Mouse (Mus musculus) c-Kit-positive CD71-positive TER-119-negative erythroid progenitor cells, embryonic 14.5 days (primary cell): ENCODE measurements around the gene Usp32.

Source experiments
- DNase-seq: peaks from one replicate; pipeline ENCODE4 v3.0.0-alpha.2; 2013; ENCODE audit warnings: low read depth

Gene Usp32

DNA sequence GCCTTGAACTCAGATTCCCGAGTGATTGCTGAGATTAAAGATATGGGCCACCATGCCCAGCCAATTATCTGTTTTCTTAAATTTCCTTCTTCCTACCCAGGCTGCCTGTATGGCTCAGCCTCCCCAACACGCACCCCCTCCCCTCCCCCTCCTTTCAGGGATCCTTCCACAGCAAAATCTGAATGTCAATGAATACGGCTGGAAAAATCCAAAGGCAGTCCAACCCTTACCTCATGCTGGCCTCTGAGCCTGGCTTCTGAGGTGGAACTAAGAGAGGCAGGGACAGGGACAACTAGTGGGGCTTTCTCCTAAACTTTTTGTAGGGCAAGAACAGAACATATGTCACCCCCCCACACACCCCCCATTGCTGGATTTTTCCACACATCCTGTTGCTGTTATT is 191.8 kb downstream of the Usp32 start:
- DNase-seq: no peak

DNA sequence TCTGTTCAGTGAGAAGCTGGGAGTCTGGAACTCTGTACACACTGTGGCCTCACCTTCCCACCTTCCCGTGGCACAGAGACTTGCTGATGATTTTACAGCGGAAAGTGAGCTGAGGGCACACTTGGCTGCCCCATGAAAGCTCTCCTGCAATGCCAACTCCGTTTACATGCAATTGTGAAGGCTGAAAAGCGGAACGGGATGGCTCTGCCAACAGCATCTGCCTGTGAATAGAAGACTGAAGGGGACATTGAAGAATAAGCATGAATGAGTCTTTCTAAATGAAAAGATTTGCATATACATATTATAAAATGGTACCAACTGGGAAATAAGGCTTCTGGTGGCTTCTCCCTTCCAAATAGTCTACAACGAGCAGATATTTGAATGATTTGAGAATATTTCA is 192.8 kb downstream of the Usp32 start:
- no peak for DNase-seq

DNA sequence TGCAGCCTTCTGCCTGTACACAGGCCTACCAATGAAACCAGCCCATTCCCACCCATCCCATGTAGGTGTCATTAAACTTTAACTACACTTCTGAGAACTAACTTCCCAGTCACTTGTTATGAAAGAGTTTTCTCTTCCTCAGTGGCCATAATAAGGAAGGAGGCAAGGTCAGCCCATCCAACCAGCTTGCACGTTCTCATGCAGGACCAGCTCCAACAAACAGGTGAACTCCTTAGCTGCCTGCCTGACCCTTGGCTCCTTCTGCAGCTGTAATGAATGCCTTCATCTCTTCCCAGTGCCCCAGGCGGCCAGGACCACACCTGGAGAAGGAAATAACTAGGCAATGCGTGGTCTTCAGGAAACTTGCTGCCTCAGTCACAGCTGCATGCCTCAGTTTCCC is 194.1 kb downstream of the Usp32 start:
- no peak for DNase-seq

DNA sequence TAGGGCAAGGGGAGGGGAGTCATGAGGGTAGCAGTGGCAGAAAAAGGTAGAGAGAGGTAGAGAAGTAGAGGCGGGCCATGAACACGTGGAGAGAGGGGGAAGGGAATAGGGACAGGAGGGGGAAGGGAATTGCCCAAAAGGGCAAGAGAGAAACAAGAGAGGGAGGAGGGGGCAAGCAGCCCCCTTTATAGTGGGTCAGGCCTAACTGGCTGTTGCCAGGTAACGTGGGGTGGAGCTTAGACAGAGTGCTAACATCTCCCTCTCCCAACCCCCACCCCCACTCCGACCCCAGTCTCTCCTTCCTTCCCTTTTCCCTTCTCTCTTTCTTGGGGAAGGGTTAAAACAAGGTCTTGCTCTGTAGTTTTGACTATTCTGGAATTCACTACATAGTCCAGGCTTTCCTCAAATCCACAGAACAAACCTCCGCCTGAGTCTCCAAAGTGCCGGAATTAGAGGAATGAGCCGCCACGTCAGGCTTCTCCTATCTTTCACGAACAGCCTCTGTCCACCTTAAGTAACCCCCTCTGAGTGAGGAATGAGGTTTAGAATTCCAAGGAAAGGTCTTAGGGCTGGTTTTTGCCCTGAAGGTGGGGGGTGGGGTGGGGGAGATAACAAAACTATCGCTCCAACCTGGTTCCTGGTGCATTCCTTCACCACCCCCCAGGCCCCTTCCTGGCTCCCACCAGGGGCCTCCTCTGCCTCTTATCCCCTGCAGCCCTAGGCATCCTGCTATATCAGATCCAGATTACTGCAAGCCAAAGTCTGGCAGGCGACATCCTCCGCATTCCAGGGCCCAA is 195.1 kb downstream of the Usp32 start:
- no peak for DNase-seq

DNA sequence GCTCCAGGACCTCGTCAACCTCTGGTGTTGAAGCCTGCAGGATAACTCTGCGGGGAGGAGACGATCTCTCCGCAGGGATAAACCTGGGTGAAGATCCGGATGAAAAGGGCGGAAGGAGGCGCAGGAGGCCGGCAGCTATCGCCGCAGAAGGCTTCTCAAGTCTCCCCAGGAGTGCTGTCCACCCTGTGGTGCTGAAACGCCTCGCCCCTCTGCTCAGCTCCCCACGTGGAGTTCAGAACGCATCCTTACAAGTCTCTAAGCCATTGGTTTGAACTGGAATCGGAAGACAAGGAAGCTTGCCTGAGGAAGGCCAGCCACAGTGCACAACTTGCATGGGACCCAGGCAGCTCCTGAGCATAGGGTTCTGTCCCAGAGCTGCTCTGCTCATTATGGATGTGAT is 196.0 kb downstream of the Usp32 start:
- peak; percentile 49 for DNase-seq

DNA sequence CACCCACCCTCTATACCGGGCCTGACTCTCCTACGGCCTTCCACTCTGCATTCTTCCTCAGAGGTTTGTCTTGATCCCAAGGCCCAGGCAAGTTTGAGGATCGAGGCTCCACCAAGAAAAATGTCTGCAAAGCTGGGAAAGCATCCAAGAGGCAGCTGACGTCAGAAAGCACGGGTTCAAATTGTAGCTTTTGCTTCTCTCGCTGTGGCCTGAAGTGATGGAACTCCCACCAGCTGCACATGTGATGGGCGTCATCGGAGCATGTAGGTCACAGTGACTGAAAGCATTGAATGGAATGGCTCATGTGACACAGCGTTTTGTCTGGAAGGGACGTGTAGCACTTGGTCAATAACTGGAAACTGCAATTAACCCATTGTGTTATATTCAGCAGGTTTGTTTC is 199.8 kb downstream of the Usp32 start:
- DNase-seq: no peak

DNA sequence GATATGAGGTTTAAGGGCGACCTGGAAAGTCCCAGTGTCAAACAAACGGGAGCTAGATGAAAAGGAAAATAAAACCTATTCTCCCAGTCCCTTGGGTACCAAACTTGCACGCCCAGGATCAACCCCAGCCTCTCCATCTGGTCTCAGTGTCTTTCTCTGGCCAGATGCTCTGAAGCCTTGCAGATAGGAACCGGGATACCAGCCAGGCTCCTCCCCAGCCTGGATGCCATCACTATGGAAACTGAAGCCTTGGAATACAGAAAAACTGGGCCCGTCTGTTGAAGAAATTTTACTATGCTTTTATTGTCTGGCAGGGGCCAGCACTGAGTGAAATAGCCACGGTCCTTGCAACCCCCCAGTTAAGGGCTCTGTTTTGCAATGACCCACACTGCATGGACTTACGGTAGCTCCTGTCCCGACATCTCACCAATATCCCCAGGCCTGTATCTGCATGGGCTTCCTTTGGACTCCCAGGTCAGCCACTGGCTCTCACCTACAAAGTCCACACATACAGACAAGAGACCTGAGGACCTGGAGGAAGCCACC is 200.4 kb downstream of the Usp32 start:
- no peak for DNase-seq
